Comparison of ENCODE assay signal across 8 mouse cellular contexts in genomic region chr8:70673079-70673856, GRCm38 (mm10). TPM values are rescaled to one million over a fixed set of nuclear protein-coding genes. Genes with fewer than 3 reads are reported as not detected.
DNase-seq lines count a peak whose midpoint lies in the region; ATAC-seq and TF ChIP-seq lines count a peak whose summit lies in the region.

Gene Lsm4 (plus strand): TSS chr8:70673248.

- peak; percentile 98 for ATAC-seq in embryonic facial prominence, embryonic 14.5 days (ENCODE audit: low read depth)
- ATAC-seq in limb, embryonic 13.5 days (ENCODE audit: low FRiP score, low read depth), result peak; percentile 98
- ATAC-seq in midbrain, embryonic 16.5 days, result peak; percentile 97

- H3K27ac ChIP-seq in embryonic facial prominence, embryonic 14.5 days (replicated peaks; ENCODE audit: low read depth, low read length), result peak within 1 kb of the TSS; percentile 95
- H3K27ac ChIP-seq in heart, adult 2 months, result peak within 1 kb of the TSS; percentile 98
- H3K27ac ChIP-seq in limb, embryonic 13.5 days, result peak within 1 kb of the TSS; percentile 91
- H3K27ac ChIP-seq in midbrain, embryonic 16.5 days (ENCODE audit: low read length), result peak within 1 kb of the TSS; percentile 95

- H3K4me3 ChIP-seq in embryonic facial prominence, embryonic 14.5 days (ENCODE audit: low read depth, low read length), result peak within 1 kb of the TSS; percentile 70
- peak within 1 kb of the TSS; percentile 71 for H3K4me3 ChIP-seq in heart, adult 2 months
- H3K4me3 ChIP-seq in limb, embryonic 13.5 days, result peak within 1 kb of the TSS; percentile 69
- H3K4me3 ChIP-seq in midbrain, embryonic 16.5 days (ENCODE audit: low read depth, low read length), result peak within 1 kb of the TSS; percentile 61

- peak within 1 kb of the TSS; percentile 82 for H3K4me2 ChIP-seq in embryonic facial prominence, embryonic 14.5 days (ENCODE audit: low read depth, low read length)
- peak within 1 kb of the TSS; percentile 81 for H3K4me2 ChIP-seq in limb, embryonic 13.5 days (replicated peaks)
- peak within 1 kb of the TSS; percentile 63 for H3K4me2 ChIP-seq in midbrain, embryonic 16.5 days (ENCODE audit: low read length)

- peak within 1 kb of the TSS; percentile 82 for H3K9ac ChIP-seq in embryonic facial prominence, embryonic 14.5 days (ENCODE audit: low read depth, low read length)
- H3K9ac ChIP-seq in heart, adult 2 months (ENCODE audit: low read depth, low read length), result peak within 1 kb of the TSS; percentile 72
- peak within 1 kb of the TSS; percentile 77 for H3K9ac ChIP-seq in limb, embryonic 13.5 days
- peak within 1 kb of the TSS; percentile 71 for H3K9ac ChIP-seq in midbrain, embryonic 16.5 days (ENCODE audit: low read depth, low read length)

- under 1% methylated on average over 60 of the region's 60 CpGs for WGBS in embryonic facial prominence, embryonic 14.5 days
- under 1% methylated on average over 60 of the region's 60 CpGs for WGBS in heart, adult 2 months
- under 1% methylated on average over 60 of the region's 60 CpGs for WGBS in limb, embryonic 13.5 days
- under 1% methylated on average over 60 of the region's 60 CpGs for WGBS in midbrain, embryonic 16.5 days

- H3K79me2 ChIP-seq in heart, adult 2 months (replicated peaks; ENCODE audit: control insufficient read depth, insufficient read depth, low read length), result no peaks in the 10 kb centered on the region

- peak; percentile 91 for TF ChIP-seq EP300 in heart, adult 2 months (IDR thresholded peaks at IDR 0.05; ENCODE audit: insufficient read depth, low read depth, low read length)

- H3K4me1 ChIP-seq in embryonic facial prominence, embryonic 14.5 days (ENCODE audit: control insufficient read depth, insufficient read depth, low read length), result peaks cover 6% of the 10 kb centered on the region
- H3K4me1 ChIP-seq in heart, adult 2 months (ENCODE audit: control insufficient read depth, insufficient read depth, low read length), result peaks cover 9% of the 10 kb centered on the region
- peaks cover 17% of the 10 kb centered on the region for H3K4me1 ChIP-seq in limb, embryonic 13.5 days
- H3K4me1 ChIP-seq in midbrain, embryonic 16.5 days (ENCODE audit: control insufficient read depth, insufficient read depth, low read length), result peaks cover 9% of the 10 kb centered on the region

- peak; percentile 100 for DNase-seq in 3T3-L1 (ENCODE audit: low read depth, low spot score)
- peak; percentile 94 to 98 for DNase-seq in adrenal gland, postnatal 4 days (ENCODE audit: low spot score in 2 of 2)
- peak; percentile 100 for DNase-seq in embryonic facial prominence, embryonic 14.5 days (ENCODE audit: low spot score)
- peak; percentile 98 to 99 for DNase-seq in heart, adult 2 months
- DNase-seq in kidney, adult 8-10 months, result peak; percentile 98
- peak; percentile 98 to 99 for DNase-seq in spleen, postnatal 10 days (ENCODE audit: low spot score in 2 of 2)

- peak; percentile 89 for TF ChIP-seq CTCF in heart, adult 2 months (IDR thresholded peaks at IDR 0.05)

- no peaks in the 10 kb centered on the region for H3K27me3 ChIP-seq in embryonic facial prominence, embryonic 14.5 days (replicated peaks; ENCODE audit: control insufficient read depth, insufficient read depth, low read length)
- no peaks in the 10 kb centered on the region for H3K27me3 ChIP-seq in heart, adult 2 months (ENCODE audit: control insufficient read depth, insufficient read depth, low read length)
- H3K27me3 ChIP-seq in limb, embryonic 13.5 days, result no peaks in the 10 kb centered on the region
- no peaks in the 10 kb centered on the region for H3K27me3 ChIP-seq in midbrain, embryonic 16.5 days (ENCODE audit: control insufficient read depth, insufficient read depth, low read depth, low read length)

- intact Hi-C loops in heart, adult 2 months (cut with DNase I), result loop anchor here (1.0 kb wide), 1 partner anchor 27 kb away; no protein-coding TSS in a partner anchor

- H3K9me3 ChIP-seq in embryonic facial prominence, embryonic 14.5 days (ENCODE audit: control insufficient read depth, low read length), result no peaks in the 10 kb centered on the region
- H3K9me3 ChIP-seq in limb, embryonic 13.5 days, result no peaks in the 10 kb centered on the region
- no peaks in the 10 kb centered on the region for H3K9me3 ChIP-seq in midbrain, embryonic 16.5 days (replicated peaks; ENCODE audit: control insufficient read depth, low read length, poor library complexity, severe bottlenecking)

- TF ChIP-seq POLR2A in heart, adult 2 months (IDR thresholded peaks at IDR 0.05; ENCODE audit: insufficient read depth, low read depth, low read length), result peak; percentile 80

- H3K36me3 ChIP-seq in embryonic facial prominence, embryonic 14.5 days (ENCODE audit: control insufficient read depth, insufficient read depth, low read length), result peaks cover 11% of the 10 kb centered on the region; the same call in 1 of the 2 replicates
- no peaks in the 10 kb centered on the region for H3K36me3 ChIP-seq in heart, adult 2 months (ENCODE audit: control insufficient read depth, insufficient read depth, low read length)
- H3K36me3 ChIP-seq in limb, embryonic 13.5 days, result peaks cover 21% of the 10 kb centered on the region
- H3K36me3 ChIP-seq in midbrain, embryonic 16.5 days (ENCODE audit: control insufficient read depth, insufficient read depth, low read length), result peaks cover 2% of the 10 kb centered on the region; the same call in 1 of the 2 replicates

RNA-seq across cellular contexts. Expression of gene Lsm4, which starts in this region (rescaled TPM):
- 10 to 100 TPM; 96.6 to 99.0 TPM for total RNA-seq in adrenal gland, postnatal 4 days (2021)
- 199 and 223 TPM in 2 replicates for polyA plus RNA-seq in embryonic facial prominence, embryonic 14.5 days (2014; fragmentation: Nextera tagmentation; extraction: Ambion mirVana)
- total RNA-seq in heart, adult 2 months (2021), result 10 to 100 TPM; 56.9 to 64.2 TPM
- 54.1 and 68.3 TPM in 2 replicates for polyA plus RNA-seq in heart, adult 2 months (2012; rRNA removed)
- 240 and 246 TPM in 2 replicates for polyA plus RNA-seq in limb, embryonic 13.5 days (2015; fragmentation: Nextera tagmentation; extraction: Ambion mirVana)
- 137 and 143 TPM in 2 replicates for polyA plus RNA-seq in midbrain, embryonic 16.5 days (2015; fragmentation: Nextera tagmentation; extraction: Ambion mirVana)

Comparison
In these comparisons a context has a peak if more than half of its experiments do, and no peak if none do; other contexts are left out.
1. Peak in every context shown above with its lines: DNase-seq, ATAC-seq, H3K4me3 ChIP-seq and H3K27ac ChIP-seq.